Mouse (Mus musculus) lung, embryonic 14.5 days (tissue): Measurements from ENCODE around the gene Eef1akmt3. TPM values are rescaled to one million over a fixed set of nuclear protein-coding genes. Genes with fewer than 3 reads are reported as not detected.

Experiments
- ATAC-seq: fragments of 200-750 bp; cut with Nextera tagmentation; 2 replicates; pipeline ENCODE4 v1.8.0; 2017; ENCODE audit warnings: mild to moderate bottlenecking, moderate TSS enrichment, moderate library complexity; ENCODE audit not compliant: insufficient read depth
- DNase-seq: peaks from one replicate; pipeline ENCODE4 v3.0.0-alpha.2; 2015
- H3K27ac ChIP-seq: fragments of 300-500 bp; sonication (generic); 2 replicates; pipeline ENCODE4 v1.5.1; 2014; ENCODE audit warnings: low read depth, mild to moderate bottlenecking, moderate library complexity
- H3K27me3 ChIP-seq: fragments of 300-500 bp; sonication (generic); 2 replicates; pipeline ENCODE4 v1.6.1; 2014; ENCODE audit warnings: low read length, control low read depth; ENCODE audit not compliant: insufficient read depth
- H3K36me3 ChIP-seq: fragments of 300-500 bp; sonication (generic); 2 replicates; pipeline ENCODE4 v1.6.1; 2014; ENCODE audit warnings: control low read depth; ENCODE audit not compliant: insufficient read depth
- H3K4me1 ChIP-seq: fragments of 300-500 bp; sonication (generic); 2 replicates; pipeline ENCODE4 v1.6.1; 2014; ENCODE audit warnings: antibody characterized with exemption, control low read depth; ENCODE audit not compliant: insufficient read depth
- H3K4me2 ChIP-seq: fragments of 300-500 bp; sonication (generic); 2 replicates; pipeline ENCODE4 v1.6.1; 2014; ENCODE audit warnings: mild to moderate bottlenecking
- H3K4me3 ChIP-seq: fragments of 300-500 bp; sonication (generic); 2 replicates; pipeline ENCODE4 v1.5.1; 2014; ENCODE audit warnings: low read depth, low read length
- H3K9ac ChIP-seq: fragments of 300-500 bp; sonication (generic); 2 replicates; pipeline ENCODE4 v1.6.1; 2014
- H3K9me3 ChIP-seq: fragments of 300-500 bp; sonication (generic); 2 replicates; pipeline ENCODE4 v1.6.1; 2016; ENCODE audit warnings: low read depth, low read length, control low read depth
- CTCF ChIP-seq: IDR thresholded peaks from 2 replicates; pipeline ENCODE4 v1.5.1; 2016; ENCODE audit warnings: antibody characterized with exemption, low read depth
- WGBS: fragments of 180-500 bp; shearing (Covaris S2); extraction: QIAGEN DNeasy Blood & Tissue Kit; methylation state at CpG from one replicate; pipeline ENCODE4 v1.1.7; 2014; 5-methylcytosine and 5-hydroxymethylcytosine counted together
- polyA plus RNA-seq: library from polyadenylated mRNA; unstranded; fragments of >200 nt; fragmentation: Nextera tagmentation; extraction: Ambion mirVana; gene quantifications from 2 replicates; pipeline ENCODE4 v1.2.1, GENCODE M21; 2014

Gene Eef1akmt3
- polyA plus RNA-seq, 1 experiment from 2014 or later = 0.74 TPM

DNA sequence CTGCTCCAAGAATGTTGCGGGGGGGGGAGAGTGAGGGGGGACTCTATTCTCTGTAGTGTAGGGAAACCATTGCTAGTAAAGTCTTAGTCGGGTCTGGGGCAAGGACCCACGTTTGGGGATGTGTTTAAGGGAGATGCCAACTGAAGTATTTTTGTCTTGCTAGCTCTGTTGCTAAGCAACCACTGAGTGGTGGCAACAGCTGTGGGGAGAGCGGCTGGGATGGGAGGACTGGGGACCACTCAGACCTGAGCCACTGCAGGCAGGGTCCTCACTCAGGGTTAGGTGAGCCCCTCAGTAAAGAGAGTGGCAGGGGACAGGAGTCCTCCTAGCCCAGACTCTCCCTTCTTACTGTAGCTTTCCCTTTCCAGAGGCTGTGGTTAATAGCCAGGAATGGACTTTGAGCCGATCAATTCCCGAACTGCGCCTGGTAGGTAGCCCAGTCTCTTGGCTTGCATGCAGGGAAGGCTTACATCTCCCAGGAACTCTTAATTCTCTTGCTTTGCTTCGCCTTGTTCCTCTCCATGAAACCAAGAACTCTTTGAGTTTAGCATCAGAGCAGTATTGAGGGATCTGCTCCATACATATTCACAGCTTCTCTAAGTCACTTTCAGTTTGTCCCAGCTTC lies 40.8 kb upstream of the Eef1akmt3 start:
- Histone ChIP-seq H3K36me3 (no peaks in the 10 kb centered on the region), H3K9ac (no peak overlapping the region), H3K9me3 (no peaks in the 10 kb centered on the region), H3K27ac (no peak overlapping the region), H3K27me3 (peaks cover 71% of the 10 kb centered on the region), H3K4me3 (no peak overlapping the region), H3K4me2 (peak overlapping the region; percentile 50; the same call in 1 of the 2 replicates), H3K4me1 (0 out of 2 replicates have a peak, but pooled peaks cover 3% of the 10 kb centered on the region)
- DNase-seq (peak; percentile 61), ATAC-seq (no peak)
- WGBS = 18% methylated on average over 8 of the region's 8 CpGs
- TF ChIP-seq CTCF = no peak

- Histone ChIP-seq H3K9me3 (no peaks in the 10 kb centered on the region), H3K27ac (no peak overlapping the region), H3K4me1 (0 out of 2 replicates have a peak, but pooled peaks cover 3% of the 10 kb centered on the region), H3K4me2 (peak overlapping the region; percentile 50), H3K9ac (0 out of 2 replicates have a peak overlapping the region, but pooled peaks have one; percentile 10), H3K27me3 (peaks cover 74% of the 10 kb centered on the region), H3K36me3 (no peaks in the 10 kb centered on the region), H3K4me3 (peak overlapping the region; percentile 24)
- no peak for TF ChIP-seq CTCF
- WGBS = 3% methylated on average over 48 of the region's 48 CpGs
- ATAC-seq (no peak), DNase-seq (no peak)
These were observed 39.8 kb upstream of the Eef1akmt3 start for GRCm38 (mm10) chr10:127080901-127081780.

- H3K4me3 ChIP-seq = peak overlapping the region; percentile 47
- H3K4me1 ChIP-seq = 0 out of 2 replicates have a peak, but pooled peaks cover 3% of the 10 kb centered on the region
- peak; percentile 62 for DNase-seq
- no peak; the same call in 1 of the 2 replicates for TF ChIP-seq CTCF
- no peaks in the 10 kb centered on the region for H3K36me3 ChIP-seq
- peak overlapping the region; percentile 36 for H3K9ac ChIP-seq
- no peak overlapping the region for H3K27ac ChIP-seq
- ATAC-seq = 0 out of 2 replicates have a peak, but pooled peaks have one; percentile 10
- H3K27me3 ChIP-seq = peaks cover 71% of the 10 kb centered on the region
- WGBS = 2% methylated on average over 64 of the region's 70 CpGs
- peak overlapping the region; percentile 86 for H3K4me2 ChIP-seq
- no peaks in the 10 kb centered on the region for H3K9me3 ChIP-seq
These were observed 38.5 kb upstream of the Eef1akmt3 start for GRCm38 (mm10) chr10:127079665-127080391.

- no peak for TF ChIP-seq CTCF
- peak overlapping the region; percentile 86 for H3K4me2 ChIP-seq
- H3K27me3 ChIP-seq = peaks cover 68% of the 10 kb centered on the region
- no peak overlapping the region for H3K27ac ChIP-seq
- WGBS = 2% methylated on average over 45 of the region's 49 CpGs
- H3K4me3 ChIP-seq = peak overlapping the region; percentile 47
- H3K9me3 ChIP-seq = no peaks in the 10 kb centered on the region
- H3K4me1 ChIP-seq = 0 out of 2 replicates have a peak, but pooled peaks cover 3% of the 10 kb centered on the region
- H3K36me3 ChIP-seq = no peaks in the 10 kb centered on the region
- ATAC-seq = 0 out of 2 replicates have a peak, but pooled peaks have one; percentile 25
- DNase-seq = peak; percentile 82
- peak overlapping the region; percentile 36; the same call in 1 of the 2 replicates for H3K9ac ChIP-seq
These were observed 37.6 kb upstream of the Eef1akmt3 start for GRCm38 (mm10) chr10:127078677-127079575.

DNA sequence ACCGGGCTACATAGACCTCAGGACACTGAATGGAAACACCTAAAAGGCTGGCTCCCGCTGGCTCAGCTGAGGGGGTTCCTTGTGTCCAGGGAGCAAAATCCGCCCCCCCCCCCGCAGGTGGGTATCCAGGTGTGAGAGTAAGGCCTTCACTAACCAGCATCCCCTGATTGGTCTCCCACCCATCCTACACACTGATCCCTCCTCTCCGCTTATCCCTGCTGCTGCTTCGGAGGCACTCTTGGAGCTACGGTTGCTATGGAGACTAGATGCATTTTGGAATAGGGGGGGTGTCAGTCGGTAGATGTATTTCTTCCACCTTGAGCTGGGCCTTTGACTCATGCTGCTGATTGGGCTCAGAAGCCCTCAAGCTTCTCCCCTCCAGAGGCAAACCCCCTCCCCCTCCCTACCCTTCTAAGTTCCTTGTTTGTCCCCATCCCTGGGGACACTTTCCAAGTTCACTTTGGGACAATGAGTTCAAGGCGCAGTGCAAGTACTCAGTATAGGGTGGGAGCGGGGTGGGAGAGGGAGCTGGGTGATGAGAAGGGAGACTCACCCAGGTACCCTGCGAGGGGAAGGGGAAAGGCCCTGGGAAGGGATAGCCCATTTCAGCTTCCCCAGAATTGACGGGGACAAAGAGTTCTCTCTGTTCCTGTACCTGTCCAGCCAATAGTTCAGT lies 36.8 kb upstream of the Eef1akmt3 start:
- 2% methylated on average over 12 of the region's 12 CpGs for WGBS
- no peak for TF ChIP-seq CTCF
- H3K36me3 ChIP-seq = no peaks in the 10 kb centered on the region
- H3K27me3 ChIP-seq = peaks cover 60% of the 10 kb centered on the region
- ATAC-seq (peak; percentile 22; the same call in 1 of the 2 replicates), DNase-seq (no peak)
- 0 out of 2 replicates have a peak, but pooled peaks cover 3% of the 10 kb centered on the region for H3K4me1 ChIP-seq
- H3K4me2 ChIP-seq = peak overlapping the region; percentile 86
- no peak overlapping the region for H3K9ac ChIP-seq
- peak overlapping the region; percentile 47 for H3K4me3 ChIP-seq
- H3K27ac ChIP-seq = no peak overlapping the region
- H3K9me3 ChIP-seq = no peaks in the 10 kb centered on the region

DNA sequence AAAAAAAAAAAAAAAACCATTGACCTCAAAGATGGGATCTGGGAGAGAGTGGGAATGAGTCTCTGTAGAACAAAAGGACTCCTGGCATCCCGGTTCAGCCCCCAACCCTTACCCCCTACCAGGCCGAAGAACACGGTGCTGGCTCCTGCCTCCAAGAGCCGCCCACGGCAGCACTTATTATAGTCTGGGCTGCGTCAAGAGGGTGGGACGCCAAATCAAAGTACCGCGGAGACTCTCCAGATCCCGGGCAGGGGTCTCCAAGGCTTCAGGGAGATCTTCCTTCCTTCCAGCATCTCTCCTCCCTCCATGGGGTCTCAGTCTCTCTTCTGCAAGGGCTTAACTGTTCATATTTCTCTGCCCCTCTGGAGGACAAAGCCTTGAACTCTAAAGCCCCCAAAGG lies 36.2 kb upstream of the Eef1akmt3 start:
- Histone ChIP-seq H3K4me2 (no peak overlapping the region), H3K9me3 (no peaks in the 10 kb centered on the region), H3K27me3 (peaks cover 54% of the 10 kb centered on the region), H3K4me3 (no peak overlapping the region), H3K4me1 (0 out of 2 replicates have a peak, but pooled peaks cover 3% of the 10 kb centered on the region), H3K9ac (no peak overlapping the region), H3K27ac (no peak overlapping the region), H3K36me3 (no peaks in the 10 kb centered on the region)
- 5% methylated on average over 10 of the region's 10 CpGs for WGBS
- ATAC-seq (no peak), DNase-seq (no peak)
- no peak for TF ChIP-seq CTCF
